Mouse (Mus musculus) leukemia stem cell, adult 10-12 weeks (primary cell): ENCODE measurements around the gene Ifit2. TPM values are rescaled to one million over a fixed set of nuclear protein-coding genes. Genes with fewer than 3 reads are reported as not detected.

ENCODE experiments used
- polyA plus RNA-seq: library from polyadenylated mRNA; stranded (reverse); fragments of >175 nt; gene quantifications from 2 replicates; pipeline ENCODE4 v1.2.3, GENCODE M21; 2012; ENCODE audit warnings: low replicate concordance

The Ifit2 gene
- 0.06 and 0.26 TPM in 2 replicates for polyA plus RNA-seq

DNA sequence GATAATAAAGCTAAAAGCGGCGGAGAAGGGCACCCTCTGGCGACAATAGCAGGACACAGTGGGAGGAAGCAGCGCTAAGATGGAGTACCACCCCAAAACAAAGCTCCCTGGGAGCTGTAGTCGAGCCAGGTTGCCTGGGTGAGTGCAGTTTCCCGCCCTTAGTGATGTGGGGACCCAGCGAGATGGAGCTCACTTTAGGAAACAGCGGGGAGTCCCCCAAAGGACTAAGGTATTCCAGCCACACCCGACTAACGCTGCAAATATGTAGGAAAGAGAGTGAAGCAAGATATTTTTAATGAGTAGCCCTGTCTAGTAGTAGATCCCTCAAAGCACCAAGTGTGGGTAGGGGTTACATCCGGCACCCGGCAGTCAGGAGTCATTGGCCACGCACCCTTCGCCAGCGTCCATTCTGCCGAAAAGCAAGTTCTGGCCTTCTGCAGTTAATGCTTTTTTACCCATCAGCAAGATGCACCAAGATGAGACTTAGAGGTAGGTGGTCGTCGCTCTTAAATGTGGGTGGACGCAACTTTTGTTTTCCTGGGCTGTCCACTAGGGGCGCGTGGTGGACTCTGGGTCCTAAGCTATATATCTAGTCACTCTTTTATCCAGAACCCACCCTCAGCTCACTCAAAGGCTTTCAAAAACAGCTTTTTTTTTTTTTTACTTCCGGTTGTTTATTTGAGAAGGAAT is at the start of gene Ifit2:
Gene Ifit2, plus strand, starts transcription at position 161 of the 690 bp plus-strand sequence.

DNA sequence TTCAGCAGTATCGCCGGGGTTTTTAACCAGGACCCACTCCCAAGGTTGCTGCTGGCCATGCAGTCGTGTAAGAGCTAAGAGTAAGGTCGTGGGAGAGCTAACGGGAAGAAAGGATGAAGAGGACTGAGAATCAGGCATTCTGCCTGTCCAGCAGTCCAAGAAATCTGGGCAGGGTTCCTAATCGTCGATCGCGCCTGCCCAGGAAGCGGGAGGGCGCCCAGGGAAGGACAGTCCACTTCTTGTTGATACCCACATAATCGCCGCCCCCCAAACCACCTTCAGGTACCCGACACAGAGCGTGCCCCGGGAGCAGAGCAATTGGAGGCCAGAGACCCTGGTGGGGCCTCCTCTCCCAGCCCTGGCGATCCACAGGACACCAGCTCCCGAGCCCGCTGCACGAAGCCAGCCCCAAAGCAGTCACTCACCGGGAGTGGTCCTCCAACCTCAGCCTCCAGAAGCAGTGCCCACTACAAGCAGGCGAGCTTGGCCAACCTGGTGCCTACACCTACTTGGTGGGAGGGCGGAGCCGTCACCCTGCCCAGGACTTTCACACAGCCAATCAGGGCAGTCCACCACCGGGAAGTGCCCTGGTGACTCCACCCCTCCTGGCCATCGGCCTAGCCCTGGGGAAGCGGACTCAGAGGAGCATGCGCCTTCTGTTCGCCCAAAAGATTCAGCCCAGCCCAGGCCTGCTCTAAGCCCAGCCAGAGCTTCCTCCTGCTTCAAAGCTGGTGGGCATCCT is 23.4 kb upstream of the Ifit2 start, which contains the start of gene Lipa:
Gene Lipa, minus strand, starts transcription at position 534 of the 742 bp plus-strand sequence.

DNA sequence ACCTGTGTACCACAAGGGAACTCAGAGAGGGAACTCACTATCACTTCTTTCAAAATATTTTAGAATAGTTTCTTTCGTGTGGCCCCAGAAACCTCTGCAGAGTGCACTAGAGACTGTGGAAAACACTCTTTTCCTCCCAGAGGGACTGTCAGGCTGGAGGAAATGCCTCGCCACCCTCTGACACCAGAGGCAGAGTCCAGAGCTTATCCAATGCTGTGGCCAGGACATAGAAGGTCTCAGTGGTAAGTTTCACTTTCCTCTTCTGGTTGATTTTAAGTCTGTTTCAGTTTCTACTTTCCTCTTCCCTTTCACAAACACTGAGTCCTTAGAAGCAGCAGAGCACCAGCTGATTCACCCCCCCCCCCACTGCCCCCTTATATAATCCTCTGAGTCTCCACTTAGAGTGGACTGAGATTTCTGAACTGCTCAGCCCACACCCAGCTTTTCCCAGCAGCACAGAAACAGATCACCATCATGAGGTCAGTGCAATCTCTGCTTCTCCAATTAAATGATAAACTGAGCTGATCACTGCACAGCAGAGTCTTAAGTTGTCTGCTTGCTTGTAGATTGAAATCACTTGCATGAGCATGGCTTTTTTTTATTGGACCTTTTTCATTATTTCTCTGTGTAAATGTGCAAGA is 32.8 kb downstream of the Ifit2 start, which contains the start of gene Ifit3:
Gene Ifit3, plus strand, starts transcription at position 406 of the 641 bp plus-strand sequence.

GRCm38 (mm10) chr19:34601888-34602287 is 51.4 kb downstream of the Ifit2 start, which contains the start of gene Ifit1bl1:
TSS of gene Ifit1bl1 (minus strand) at chr19:34601956.

DNA sequence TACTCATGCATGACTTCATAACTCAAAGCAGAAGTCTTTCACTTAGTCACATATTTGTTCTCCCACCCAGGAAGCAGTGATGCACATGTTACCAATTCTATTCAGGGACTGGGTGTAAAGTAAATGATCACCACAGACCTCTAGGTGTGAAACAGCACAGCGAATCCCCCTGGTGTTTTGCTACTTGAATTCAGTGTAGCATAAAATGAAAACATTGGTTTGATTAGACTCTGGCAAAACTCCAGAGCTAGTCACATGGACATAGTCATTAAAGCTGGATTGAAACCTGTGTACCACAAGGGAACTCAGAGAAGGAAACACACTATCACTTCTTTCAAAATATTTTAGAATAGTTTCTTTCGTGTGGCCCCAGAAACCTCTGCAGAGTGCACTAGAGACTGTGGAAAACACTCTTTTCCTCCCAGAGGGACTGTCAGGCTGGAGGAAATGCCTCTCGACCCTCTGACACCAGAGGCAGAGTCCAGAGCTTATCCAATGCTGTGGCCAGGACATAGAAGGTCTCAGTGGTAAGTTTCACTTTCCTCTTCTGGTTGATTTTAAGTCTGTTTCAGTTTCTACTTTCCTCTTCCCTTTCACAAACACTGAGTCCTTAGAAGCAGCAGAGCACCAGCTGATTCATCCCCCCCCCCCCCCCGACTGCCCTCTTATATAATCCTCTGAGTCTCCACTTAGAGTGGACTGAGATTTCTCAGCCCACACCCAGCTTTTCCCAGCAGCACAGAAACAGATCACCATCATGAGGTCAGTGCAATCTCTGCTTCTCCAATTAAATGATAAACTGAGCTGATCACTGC is 57.0 kb downstream of the Ifit2 start, which contains the start of gene Ifit3b:
Gene Ifit3b, plus strand, starts transcription at position 734 of the 815 bp plus-strand sequence.

Other genes with a start within 250 kb of the Ifit2 start
- gene Ch25h, start 75.5 kb upstream of the Ifit2 start, polyA plus RNA-seq = 0.67 TPM in 1 of 2 replicates, not detected in the other
- 0.57 and 2.6 TPM in 2 replicates for gene Lipa, start 23.2 kb upstream of the Ifit2 start, polyA plus RNA-seq
- 0.26 and 0.62 TPM in 2 replicates for gene Ifit3, start 32.8 kb downstream of the Ifit2 start, polyA plus RNA-seq
- 0.31 TPM in 1 of 2 replicates, not detected in the other for gene Ifit1bl1, start 51.3 kb downstream of the Ifit2 start, polyA plus RNA-seq
- gene Ifit3b, start 57.3 kb downstream of the Ifit2 start, polyA plus RNA-seq = 0.71 TPM in 1 of 2 replicates, not detected in the other
- 0.16 TPM in 1 of 2 replicates, not detected in the other for gene Ifit1bl2, start 90.0 kb downstream of the Ifit2 start, polyA plus RNA-seq
- 0.15 and 0.25 TPM in 2 replicates for gene Ifit1, start 90.2 kb downstream of the Ifit2 start, polyA plus RNA-seq
- 0.05 TPM in 1 of 2 replicates, not detected in the other for gene Slc16a12, start 196.6 kb downstream of the Ifit2 start, polyA plus RNA-seq